Mouse (Mus musculus) embryo, embryonic 11 days (tissue): ENCODE data around the gene Prickle2.

Source experiments
- DNase-seq: peaks from one replicate; pipeline ENCODE4 v3.0.0-alpha.2; 2015

Prickle2 gene

DNA sequence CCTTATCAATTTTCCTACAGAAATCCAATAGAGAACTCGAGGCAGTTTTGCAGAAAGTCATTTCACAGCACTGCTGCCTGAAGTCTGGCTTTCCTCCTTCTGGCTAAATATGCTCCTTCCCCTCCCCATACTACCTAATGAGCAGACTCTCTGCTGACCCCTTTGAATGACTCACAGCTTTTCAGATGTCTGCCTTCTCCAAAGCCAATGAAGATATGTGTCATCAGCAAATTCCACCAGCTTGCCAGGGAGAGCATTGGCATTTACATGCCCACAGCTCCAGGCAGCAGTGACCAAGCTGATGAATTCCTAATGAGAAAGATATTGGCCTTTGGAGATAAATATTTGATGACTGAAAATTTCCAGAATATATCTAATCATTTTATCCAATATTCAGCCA, 121.9 kb downstream of the Prickle2 start:
- no peak for DNase-seq

DNA sequence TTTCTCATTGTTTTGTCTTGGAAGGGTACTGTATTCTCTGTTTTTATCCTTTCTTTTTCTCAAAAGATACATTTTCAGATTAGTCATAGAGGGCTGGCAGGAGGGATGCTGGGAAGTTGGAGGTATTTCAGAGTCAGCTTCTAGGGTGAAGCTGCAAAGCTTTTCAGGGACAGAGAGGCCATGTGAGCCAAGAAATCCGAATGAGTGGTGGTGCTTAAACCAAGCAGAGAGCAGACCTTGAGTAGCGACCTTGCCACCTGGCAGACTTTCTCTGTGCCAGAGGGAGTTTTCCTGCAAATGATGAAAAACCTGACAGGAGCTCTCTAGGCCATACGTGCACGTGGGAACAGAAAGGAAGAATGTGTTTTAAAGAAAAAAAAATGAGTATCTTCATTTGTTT, 130.7 kb downstream of the Prickle2 start:
- no peak for DNase-seq

DNA sequence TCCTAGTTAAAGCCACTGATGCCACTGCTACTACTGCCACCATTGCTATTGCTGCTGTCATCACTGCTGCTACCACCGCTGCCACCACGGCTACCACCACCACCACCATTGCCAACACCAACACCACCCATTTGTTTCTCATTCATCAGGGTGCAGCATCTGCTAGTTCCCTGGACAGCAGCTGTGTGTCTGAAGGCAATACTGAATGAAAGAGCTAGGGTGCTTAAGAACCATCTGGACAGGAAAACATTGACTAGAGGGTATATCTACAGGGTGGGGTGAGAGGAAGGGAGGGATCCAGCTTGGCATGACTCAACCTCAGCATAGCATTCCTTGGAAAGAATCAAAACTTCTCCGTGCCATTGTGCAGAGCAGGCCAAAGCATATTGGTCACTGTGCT, 133.8 kb downstream of the Prickle2 start:
- no peak for DNase-seq

DNA sequence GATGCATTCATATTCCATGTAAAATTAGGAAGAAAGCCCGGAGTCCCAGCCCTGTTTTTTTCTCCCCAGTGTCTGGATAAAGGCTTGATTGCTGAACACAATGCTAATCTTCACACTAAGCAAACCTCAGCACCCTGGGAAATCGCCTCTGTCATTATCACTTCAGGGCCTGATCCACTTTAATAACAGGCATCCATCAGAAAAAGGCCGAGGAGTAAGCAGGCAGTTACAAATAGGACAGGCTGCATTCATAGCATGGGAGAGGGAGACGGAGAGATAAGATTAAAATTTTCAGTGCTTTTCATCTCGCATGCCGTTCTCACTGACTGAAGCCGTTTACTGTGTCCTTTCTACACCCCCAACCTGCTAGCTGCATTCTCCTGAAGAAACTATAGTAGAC, 135.9 kb downstream of the Prickle2 start:
- no peak for DNase-seq

DNA sequence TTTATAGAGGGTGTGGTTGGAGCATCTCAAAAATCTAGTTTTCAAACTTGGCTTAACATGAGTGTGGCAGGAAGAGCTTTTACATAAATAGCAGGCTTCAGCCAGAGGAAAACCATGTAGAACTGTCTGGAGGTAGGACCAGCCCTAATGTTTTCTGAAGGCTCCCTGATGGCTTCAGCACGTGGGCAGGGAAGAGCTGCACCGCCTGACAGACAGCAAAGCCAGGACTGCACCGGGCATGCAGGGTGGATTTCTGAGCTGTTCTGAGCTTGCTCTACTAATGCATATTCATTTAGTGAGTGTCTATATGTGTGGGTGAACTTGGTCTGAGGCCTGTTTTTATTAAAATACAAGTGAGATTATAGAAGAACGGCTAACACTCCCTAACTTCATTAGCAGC, 136.7 kb downstream of the Prickle2 start:
- no peak for DNase-seq

DNA sequence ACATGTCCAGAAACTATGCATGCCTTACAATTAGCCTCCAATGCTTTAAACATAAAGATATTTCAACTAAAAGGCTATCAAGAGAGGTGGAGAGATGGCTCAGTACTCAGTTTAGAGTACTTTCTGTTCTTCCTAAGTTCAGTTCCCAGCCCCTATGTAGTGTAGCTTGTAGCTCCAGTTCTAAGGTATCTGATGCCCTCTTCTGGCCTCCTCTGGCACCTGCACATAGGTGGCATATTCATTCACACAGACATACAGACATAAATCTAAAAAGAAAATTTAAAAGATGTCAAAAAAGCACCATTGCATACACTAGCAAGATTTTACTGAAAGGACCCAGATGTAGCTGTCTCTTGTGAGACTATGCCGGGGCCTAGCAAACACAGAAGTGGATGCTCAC, 146.7 kb downstream of the Prickle2 start:
- DNase-seq = no peak

DNA sequence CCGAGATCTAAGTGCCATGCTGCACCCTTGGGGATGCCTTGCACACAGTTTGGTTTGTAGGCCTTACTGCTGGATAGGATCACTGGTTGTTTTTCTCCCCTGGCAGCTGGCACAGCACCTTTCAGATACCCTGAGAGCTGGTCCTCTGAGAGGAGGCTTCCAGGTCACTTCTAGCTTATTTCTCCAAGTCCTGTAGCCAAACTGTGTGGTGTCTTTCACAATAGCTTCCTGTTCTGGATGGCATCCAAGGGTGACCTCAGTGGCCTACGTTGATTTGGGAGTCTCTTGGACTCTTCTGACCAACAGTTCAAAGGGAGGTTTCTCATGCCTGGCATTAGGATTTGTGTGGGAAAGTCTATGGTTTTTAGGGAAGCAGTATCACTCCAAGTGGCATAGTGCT, 150.3 kb downstream of the Prickle2 start:
- DNase-seq = no peak

DNA sequence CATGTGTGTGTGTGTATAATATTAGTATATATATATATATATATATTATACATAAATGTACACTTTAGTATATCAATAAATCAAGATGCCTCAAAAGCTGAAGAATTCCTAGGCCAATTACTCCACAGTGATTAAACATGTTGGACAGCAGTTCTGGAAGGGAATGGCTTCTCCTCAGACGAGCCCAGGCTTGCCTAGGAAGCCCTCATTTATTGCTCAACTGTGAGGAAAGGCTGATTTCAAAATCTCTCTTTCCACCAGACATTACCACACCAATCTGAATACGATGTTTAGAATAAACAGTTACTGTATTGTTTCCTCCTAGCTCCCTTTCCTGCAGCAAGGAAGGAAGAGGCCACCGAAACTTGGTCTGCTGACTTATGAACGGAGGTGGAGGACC, 152.9 kb downstream of the Prickle2 start:
- DNase-seq = no peak

DNA sequence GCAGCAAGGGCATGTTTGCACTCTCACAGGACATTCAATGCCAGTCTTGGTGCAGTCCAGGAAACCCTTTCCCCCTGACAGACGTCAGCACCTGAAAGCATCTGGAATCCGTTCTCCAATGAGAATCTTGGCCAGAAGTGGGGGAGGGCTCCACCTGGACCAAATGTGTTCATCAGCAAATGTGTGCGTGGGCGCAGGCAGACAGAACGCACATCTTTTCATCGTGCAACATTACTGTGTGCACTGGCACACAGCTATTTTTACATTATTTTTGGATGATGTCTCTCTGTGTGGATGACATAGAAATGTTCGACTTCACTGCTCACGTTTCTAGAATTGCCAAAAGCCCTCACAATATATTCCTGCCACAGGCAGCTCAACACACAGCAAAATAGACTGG, 156.7 kb downstream of the Prickle2 start:
- DNase-seq = no peak

DNA sequence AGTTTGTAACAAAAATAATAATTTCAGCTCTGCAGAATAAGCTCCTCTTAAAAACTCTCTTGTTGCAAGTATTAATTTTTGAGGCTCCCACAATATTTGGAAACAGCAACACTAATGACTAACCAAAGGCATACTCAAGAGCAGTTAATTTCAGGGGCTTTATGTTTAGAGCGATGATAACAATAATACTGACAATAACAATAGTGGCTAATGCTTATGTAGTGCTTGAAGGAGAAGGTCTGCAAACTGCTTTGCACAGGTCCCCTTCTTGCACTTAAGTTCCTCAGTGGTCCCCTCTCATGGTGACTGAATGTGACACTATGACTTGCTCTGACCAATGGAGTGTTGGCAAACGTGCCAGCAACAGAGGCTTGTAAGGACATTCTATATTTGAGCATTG, 160.8 kb downstream of the Prickle2 start:
- DNase-seq = no peak

DNA sequence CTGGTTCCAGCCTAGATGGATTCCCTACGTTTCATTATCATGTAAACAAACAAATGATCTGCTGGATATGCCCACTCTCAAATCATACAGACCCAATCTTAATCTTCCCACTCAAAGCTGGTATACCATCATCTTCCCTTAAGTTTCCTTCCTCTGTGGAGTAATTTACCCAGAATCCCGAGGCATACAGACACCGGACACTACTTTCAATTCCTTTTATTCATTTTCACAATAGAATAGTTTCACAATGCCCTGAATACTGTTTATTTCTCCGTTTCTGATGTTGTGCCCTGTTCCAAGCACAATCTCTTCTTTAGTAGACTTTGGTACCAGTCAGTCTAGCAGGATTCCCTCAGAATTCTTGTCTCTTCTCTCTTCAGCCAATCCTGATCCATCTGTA, 162.1 kb downstream of the Prickle2 start:
- DNase-seq = no peak

DNA sequence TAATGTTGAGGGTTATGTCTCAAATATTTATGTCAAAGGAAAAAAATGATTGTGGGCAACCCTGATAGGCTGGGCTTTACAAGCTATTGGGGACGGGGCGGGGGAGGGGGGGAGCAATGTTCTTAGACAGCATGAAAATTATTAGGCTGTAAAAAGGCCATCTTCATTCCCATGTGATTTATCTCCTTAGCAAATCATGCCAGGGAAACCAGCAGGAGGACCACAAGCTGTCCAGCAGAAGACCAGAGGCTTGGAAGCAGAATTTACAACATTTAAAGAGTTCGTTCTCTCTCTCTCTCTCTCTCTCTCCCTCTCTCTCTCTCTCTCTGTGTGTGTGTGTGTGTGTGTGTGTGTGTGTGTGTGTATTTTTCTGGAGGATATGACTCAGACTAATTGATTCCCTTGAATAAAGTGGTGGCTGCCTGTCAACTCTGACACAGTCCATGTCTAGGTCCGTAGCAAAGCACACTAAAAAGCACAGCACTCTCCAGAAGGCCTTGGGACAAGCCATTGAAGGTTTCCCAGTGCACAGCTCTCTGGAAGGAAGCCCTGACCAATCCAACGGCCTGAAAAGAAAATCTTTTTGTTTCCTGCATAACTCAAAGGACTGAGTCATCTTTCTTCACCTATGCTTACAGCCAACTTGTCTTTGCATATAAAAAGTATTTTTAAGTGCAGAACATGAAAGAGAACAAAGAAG, 163.4 kb downstream of the Prickle2 start:
- no peak for DNase-seq

DNA sequence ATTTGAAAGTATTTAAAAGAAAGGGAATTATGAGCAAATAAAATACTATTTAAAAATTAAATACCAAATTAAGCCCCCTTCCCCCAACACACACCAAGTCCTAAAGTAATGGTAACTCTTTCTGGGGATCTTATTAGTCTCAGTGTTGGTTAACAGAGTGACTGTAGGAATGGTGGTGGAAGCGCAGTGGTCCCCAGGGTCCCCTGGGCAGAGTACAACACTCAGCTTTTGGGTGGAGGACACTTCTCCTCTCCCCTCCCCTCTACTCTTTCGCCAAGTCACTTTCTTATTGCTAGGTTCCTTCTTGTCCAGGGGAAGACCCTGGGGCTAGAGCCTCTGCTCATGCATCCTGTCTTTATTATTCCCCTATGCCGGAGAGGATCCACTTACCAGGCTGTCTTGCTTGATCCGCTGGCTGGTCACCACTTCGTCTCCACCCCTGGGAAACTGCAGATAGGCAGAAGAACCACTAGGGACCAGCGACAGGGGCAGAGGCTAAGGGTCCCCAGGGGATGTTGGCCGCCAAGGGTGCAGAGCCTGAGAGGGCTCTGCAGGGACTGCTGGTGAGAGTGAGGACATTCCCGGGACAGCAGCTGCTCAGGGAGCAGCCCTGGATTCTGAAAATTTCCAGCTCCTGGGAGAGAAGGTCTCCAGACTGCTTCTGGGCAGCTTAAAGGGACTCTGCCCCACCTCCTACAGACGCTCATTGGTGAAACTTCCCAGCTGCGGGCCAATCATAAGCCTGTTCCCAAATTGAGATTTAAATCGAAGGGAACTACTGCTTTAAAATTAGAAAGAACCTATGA, 171.5 kb downstream of the Prickle2 start:
- DNase-seq = peak; percentile 70

DNA sequence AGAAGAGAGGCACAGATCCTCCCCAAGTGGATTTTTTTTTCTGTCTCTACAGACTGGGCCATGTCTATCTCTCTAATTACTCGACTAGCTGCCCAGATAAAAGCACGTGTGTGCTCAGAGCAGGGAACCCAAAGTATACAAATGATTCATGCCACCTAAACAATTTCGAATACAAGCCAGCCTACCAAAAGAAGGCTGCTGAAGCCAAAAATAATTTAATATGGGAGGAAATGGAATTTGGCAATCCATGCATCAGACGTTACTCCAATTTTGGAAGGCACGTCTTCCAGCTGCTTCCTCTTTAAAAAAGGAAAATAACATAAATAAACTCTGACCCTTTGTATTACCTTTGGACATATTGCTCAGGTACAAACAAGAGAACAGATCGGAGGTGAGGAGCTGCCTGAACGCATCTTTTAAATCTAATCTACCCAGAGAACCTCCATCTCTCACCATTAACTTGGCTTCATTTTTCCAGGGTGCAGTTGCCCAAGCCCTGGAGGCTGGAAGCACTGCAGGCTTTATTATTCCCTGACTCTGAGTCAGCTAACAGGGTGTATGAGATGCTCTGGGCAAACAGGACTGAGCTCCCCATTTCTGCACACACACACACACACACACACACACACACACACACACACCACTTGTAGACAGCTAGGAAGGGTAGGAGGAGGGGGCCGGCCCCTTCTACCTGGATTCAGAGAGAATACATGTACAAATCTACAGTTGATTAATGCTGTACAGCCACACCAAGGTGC, 172.5 kb downstream of the Prickle2 start:
- DNase-seq = no peak

DNA sequence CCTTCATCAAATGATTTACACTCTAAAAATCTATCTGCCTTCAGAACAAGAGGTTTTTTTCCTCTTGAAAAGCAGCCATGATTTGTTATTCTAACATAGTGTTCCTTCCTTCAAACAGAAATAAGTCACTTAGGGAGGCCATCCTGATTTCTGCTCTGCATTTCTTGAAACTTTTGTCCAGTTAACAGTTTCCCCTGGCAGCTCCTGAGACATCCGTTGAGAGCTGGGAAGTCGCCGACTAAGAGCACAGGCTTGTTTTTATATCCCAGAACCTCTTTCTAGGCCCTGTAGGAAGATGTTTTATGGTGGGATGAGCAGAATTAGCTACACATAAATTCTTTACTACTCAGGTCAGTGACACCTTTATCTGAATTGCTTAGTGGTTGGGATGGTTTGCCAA, 173.1 kb downstream of the Prickle2 start:
- DNase-seq = no peak

DNA sequence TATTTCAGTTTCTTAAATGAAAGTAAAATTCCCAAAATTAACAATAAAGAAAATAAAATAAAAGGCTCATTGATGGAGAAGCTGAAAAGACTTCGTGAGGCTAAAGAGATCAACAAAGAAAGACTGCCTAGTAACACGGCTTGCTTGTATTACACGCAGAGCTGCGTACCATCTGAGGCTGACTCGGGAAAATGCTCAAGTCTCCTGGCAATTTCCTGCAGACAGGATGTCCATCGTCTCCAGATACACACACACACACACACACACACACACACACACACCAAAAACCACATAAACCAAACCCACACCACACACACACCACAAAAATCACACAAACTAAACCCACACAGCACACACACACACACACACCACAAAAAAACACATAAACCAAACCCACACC, 173.6 kb downstream of the Prickle2 start:
- DNase-seq = no peak

DNA sequence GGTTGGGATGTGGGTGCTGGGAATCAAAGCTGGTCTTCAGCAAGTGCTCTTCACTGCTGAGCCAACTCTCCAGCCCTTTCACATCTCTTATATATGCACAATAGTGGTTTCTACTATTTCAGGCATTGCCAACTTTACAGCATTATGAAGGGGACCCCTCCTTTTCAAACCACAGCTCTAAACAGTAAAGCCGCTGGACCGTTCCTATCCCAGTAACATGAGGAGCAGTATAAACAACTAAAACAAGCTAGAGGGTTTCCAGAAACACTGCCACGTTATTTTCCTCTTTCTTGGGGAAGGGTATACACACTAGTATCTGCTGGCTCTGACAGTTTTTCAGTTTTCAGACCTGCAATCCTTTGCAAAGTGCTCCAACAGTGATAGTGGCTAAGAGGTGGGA, 179.7 kb downstream of the Prickle2 start:
- no peak for DNase-seq

DNA sequence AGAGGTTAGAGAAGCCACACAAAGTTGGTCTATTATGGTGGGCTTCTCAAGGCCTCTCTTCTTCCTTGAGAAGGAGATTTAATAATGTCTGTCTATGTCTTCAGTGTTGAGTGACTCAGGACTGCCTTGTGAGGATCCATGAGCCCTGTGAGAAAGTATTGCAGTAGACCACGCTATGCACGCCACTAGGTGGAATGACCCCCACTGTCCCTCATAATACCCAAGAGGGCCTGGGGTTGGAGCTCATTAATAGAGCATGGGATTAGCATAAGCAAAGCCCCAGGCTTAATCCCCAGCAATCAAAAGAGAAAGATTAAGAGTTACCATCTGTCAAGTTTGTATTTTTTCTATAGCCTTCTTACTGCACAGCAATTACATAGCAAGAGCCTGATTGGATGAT, 180.3 kb downstream of the Prickle2 start:
- DNase-seq = no peak

DNA sequence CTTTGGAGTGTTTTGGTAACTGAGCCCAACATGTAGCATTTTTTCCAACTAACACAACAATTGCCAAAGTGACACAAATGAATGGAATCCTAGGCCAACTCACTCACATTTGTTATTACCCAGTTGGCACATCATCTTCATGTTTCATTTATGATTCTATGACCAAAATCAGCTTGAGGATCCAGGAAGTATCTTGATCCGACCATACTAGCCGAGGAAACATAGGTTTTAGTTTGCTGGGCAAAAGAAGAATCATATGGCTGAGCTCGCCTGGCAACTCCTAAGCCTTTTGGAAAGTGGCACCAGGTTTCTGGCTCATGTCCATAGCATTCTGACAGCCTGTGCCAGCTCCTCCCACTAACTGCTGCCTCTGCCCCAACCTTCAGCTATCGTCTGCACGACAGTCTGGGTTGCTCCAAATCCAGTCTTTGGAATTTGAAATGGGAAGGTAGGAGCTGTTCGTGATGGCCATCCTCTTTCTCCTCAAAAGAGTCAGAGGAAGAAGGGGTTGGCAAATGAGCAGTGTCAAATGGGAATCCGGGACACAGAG, 184.4 kb downstream of the Prickle2 start:
- DNase-seq = no peak

DNA sequence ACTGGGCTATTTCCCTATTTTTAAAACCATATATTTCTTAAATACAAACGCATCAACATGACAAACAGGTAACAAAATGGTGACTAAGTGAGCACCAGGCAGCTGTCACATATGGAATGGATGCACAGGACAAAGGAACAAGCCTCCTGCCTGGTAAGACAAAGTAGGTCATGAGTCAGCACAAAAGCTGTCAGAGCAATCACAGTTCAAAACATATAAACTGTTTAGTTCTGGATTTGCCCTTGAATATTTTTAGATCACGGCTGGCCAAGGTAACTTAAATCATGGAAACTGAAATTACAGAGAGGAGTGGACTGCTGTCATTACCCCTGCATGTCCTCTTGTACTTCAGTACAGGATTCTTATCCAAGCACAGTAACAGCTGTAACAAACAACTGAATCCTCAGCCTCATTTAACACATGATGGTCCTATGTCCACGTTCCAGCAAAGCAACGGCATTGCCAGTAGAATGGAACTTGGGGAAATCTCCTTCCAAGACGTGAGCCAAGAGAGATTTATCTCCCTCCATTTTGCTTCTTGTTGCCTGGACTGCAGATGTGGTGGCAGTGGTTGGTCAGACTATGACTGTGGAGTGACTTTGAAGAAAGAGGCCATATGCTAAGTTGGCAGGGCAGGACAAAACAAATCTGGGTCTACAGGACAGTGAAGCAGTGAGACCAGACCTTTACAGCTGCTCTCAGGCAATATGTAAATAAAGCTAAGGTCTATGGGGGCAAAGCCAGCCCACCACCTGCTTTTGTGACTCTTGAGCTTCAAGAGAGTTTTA, 185.7 kb downstream of the Prickle2 start:
- no peak for DNase-seq

DNA sequence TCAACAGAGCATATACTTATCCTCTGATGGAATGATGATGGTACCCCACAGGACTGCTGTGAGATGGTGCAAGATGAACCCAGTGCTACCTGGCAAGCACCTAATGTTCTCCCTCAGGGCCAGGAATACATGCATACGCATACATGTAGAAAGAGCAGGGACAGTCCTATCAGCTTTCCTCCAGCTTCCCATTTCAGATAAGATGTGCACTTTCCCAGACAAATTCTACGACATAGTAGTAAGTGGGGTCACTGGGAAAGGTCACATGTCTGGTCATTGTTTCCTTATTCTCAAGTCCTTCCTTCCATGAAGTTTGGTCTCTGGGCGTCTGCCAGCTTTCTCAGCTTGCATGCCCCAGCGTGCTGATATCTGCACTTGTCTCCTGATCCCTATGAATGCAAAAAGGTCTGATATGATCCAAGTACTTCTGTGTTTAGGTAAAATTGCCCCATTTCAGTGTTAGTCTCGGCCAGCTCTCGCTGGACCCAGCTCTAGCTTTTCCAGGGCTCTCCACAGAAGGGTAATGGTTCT, 187.5 kb downstream of the Prickle2 start:
- DNase-seq = no peak

DNA sequence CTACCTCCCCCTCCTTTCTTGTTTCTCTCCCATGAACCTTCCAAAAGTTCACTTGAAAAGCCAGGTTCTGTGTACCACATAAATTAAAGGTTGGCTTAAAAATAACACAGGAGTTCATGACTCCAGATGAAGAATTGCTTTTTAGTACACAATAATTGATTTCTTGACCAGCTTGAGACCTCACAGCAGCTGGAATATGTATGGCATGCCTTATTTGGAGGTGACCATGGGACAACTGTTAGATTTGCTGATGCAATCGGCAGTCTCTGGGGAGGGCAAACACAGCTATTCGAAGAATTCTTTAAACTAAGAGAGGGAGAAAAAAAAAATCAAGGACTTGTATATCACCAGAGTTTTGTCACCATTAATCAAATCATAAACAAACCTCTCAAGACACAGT, 189.0 kb downstream of the Prickle2 start:
- peak; percentile 45 for DNase-seq

DNA sequence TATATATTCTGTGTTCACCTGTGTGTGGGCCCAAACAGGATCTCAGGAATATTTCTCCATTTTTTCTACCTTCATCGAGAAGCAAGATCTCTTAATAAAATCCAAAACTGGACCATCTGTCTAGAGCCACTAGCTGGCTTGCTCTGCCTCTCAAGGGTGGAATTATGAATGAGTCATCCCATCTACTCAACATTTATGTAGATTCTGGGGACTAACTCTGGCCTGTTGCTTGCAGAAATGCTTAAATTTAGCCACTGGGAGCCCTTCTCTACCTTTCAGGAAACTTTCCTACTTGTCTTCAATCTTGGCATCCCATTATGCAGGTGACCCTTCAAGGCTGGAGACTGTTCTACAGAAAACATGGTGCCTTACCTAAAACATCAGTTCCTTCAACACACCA, 194.0 kb downstream of the Prickle2 start:
- no peak for DNase-seq
